Mouse (Mus musculus) E14TG2a.4 (cell line): ENCODE data around the gene Il17a.
A peak's percentile ranks its signal among the peaks of the same experiment; 100 is the strongest.
"Not testable (repeated sequence)": the region's sequence is repeated elsewhere in the genome, so short reads cannot be mapped to it uniquely, and the experiment has no call there.

Experiments
- H3K27me3 ChIP-seq: 2 replicates; pipeline ENCODE4 v1.6.1; 2014; ENCODE audit warnings: low read length, control low read depth; ENCODE audit not compliant: insufficient read depth
- H3K36me3 ChIP-seq: 2 replicates; pipeline ENCODE4 v1.6.1; 2014; ENCODE audit warnings: low read length, control low read depth; ENCODE audit not compliant: insufficient read depth
- H3K4me1 ChIP-seq: replicated peaks from 2 replicates; pipeline ENCODE4 v1.6.1; 2014; ENCODE audit warnings: low read depth, low read length, control low read depth
- H3K4me3 ChIP-seq: replicated peaks from 2 replicates; pipeline ENCODE4 v1.5.1; 2014; ENCODE audit warnings: mild to moderate bottlenecking, low read length
- H3K9me3 ChIP-seq: 2 replicates; pipeline ENCODE4 v1.6.1; 2014; ENCODE audit warnings: low read length, control low read depth
- CTCF ChIP-seq: conservative IDR thresholded peaks from 2 replicates; pipeline ENCODE4 v1.5.1; 2014; ENCODE audit warnings: low read length
- NANOG ChIP-seq: IDR thresholded peaks from 2 replicates; pipeline ENCODE4 v1.6.1; 2014; ENCODE audit warnings: borderline replicate concordance, low read length, mixed read lengths
- POU5F1 ChIP-seq: IDR thresholded peaks from 2 replicates; pipeline ENCODE4 v1.6.1; 2014; ENCODE audit warnings: low read length, borderline replicate concordance

The Il17a gene

GRCm38 (mm10) chr1:20766526-20766925 lies 35.8 kb downstream of the Il17a start:
- H3K4me3 ChIP-seq, result no peak overlapping the region
- H3K4me1 ChIP-seq, result peaks cover 14% of the 10 kb centered on the region
- H3K9me3 ChIP-seq, result no peaks in the 10 kb centered on the region; the same call in 1 of the 2 replicates
- peaks cover 2% of the 10 kb centered on the region; the same call in 1 of the 2 replicates for H3K27me3 ChIP-seq
- no peak for TF ChIP-seq POU5F1
- no peak for TF ChIP-seq NANOG
- TF ChIP-seq CTCF, result no peak
- no peaks in the 10 kb centered on the region for H3K36me3 ChIP-seq

GRCm38 (mm10) chr1:20774026-20774730 lies 43.5 kb downstream of the Il17a start:
- peaks cover 33% of the 10 kb centered on the region for H3K9me3 ChIP-seq
- H3K4me3 ChIP-seq, H3K27me3 ChIP-seq, H3K36me3 ChIP-seq: not testable (repeated sequence)
- TF ChIP-seq NANOG, result peak; percentile 42; the same call in 1 of the 2 replicates
- peaks cover 25% of the 10 kb centered on the region for H3K4me1 ChIP-seq

GRCm38 (mm10) chr1:20778366-20778765 lies 47.7 kb downstream of the Il17a start:
- TF ChIP-seq POU5F1, result no peak
- TF ChIP-seq NANOG, result no peak
- TF ChIP-seq CTCF, result no peak
- Histone ChIP-seq H3K4me3 (no peak overlapping the region), H3K36me3 (no peaks in the 10 kb centered on the region), H3K4me1 (peaks cover 20% of the 10 kb centered on the region), H3K9me3 (peaks cover 19% of the 10 kb centered on the region), H3K27me3 (no peaks in the 10 kb centered on the region)
